Mouse (Mus musculus) myocyte (in vitro differentiated cells): ENCODE measurements around the gene Cnn1.

ENCODE experiments used
- POLR2A ChIP-seq: IDR thresholded peaks from one replicate; pipeline ENCODE4 v1.6.1; 2011; ENCODE audit warnings: low read depth, mild to moderate bottlenecking, control low read depth, moderate library complexity; ENCODE audit not compliant: insufficient read length
- POLR2AphosphoS2 ChIP-seq: IDR thresholded peaks from one replicate; pipeline ENCODE4 v1.6.1; 2011; ENCODE audit warnings: low read depth, control low read depth; ENCODE audit not compliant: insufficient read length
- USF1 ChIP-seq: IDR thresholded peaks from one replicate; pipeline ENCODE4 v1.6.1; 2011; ENCODE audit warnings: low read depth, mild to moderate bottlenecking, control low read depth, moderate library complexity

DNA sequence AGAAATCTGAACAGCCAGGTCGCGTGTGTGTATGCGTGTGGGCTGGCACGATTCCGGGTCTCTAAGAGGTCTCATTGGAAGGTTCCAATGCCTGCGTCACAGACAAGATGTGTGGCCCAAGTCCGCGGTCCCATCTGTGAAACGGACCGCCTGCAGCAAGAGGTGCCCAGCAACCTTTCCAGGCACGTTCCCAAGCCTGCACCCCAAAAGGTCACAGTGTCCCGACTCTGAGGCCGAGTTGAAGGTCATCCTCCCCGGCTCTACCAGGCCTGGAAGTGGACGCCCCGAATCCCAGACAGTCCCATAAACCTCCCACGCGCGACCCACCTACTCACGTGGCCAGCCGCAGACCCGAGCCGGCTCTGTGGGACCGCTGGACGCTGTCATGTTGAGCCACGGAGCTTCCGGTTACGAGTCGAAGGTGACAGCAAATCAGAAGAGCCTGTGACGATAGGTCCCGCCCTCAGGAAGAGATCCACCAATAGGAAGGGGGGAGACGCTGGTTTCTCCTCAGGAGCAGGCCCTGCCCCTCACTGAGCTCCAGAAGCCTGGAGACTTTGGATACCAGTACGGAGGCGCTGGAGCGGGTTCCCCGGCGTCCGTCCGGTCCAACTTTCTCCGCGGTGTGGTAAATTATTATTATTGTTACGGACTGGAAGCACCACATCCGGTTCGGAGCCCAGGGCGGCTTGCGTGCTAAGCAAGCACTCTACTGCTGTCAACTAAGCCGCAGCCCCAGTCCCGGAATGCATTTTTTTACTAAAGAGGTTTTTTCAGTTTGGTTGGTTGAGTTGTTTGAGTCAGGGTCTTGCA lies 13.8 kb upstream of the Cnn1 start, which contains the start of gene Ecsit:
- TF ChIP-seq USF1 (peak; percentile 26), POLR2AphosphoS2 (peak; percentile 56), POLR2A (peak; percentile 80)
